Mouse (Mus musculus) intestine, embryonic 14.5 days (tissue): ENCODE measurements around the gene Ifi211. TPM values are rescaled to one million over a fixed set of nuclear protein-coding genes. Genes with fewer than 3 reads are reported as not detected.
"Not testable (repeated sequence)": the region's sequence is repeated elsewhere in the genome, so short reads cannot be mapped to it uniquely, and the experiment has no call there.

Source experiments
- ATAC-seq: fragments of 200-750 bp; cut with Nextera tagmentation; replicated peaks from 2 replicates; pipeline ENCODE4 v1.8.0; 2017; ENCODE audit warnings: low read depth, moderate number of reproducible peaks, moderate TSS enrichment, moderate library complexity; ENCODE audit not compliant: low FRiP score, low TSS enrichment
- DNase-seq: peaks from one replicate; pipeline ENCODE4 v3.0.0-alpha.2; 2018; ENCODE audit warnings: low spot score
- H3K27ac ChIP-seq: fragments of 300-500 bp; sonication (generic); 2 replicates; pipeline ENCODE4 v1.5.1; 2014; ENCODE audit warnings: low read depth, mild to moderate bottlenecking, control low read depth
- H3K27me3 ChIP-seq: fragments of 300-500 bp; sonication (generic); replicated peaks from 2 replicates; pipeline ENCODE4 v1.6.1; 2014; ENCODE audit warnings: low read length, control low read depth; ENCODE audit not compliant: control insufficient read depth, insufficient read depth
- H3K36me3 ChIP-seq: fragments of 300-500 bp; sonication (generic); 2 replicates; pipeline ENCODE4 v1.6.1; 2014; ENCODE audit warnings: low read length, control low read depth; ENCODE audit not compliant: control insufficient read depth, insufficient read depth
- H3K4me1 ChIP-seq: fragments of 300-500 bp; sonication (generic); replicated peaks from 2 replicates; pipeline ENCODE4 v1.6.1; 2014; ENCODE audit warnings: low read length, control low read depth, mixed read lengths; ENCODE audit not compliant: control insufficient read depth, insufficient read depth
- H3K4me2 ChIP-seq: fragments of 300-500 bp; sonication (generic); 2 replicates; pipeline ENCODE4 v1.6.1; 2014; ENCODE audit warnings: low read length
- H3K4me3 ChIP-seq: fragments of 300-500 bp; sonication (generic); 2 replicates; pipeline ENCODE4 v1.5.1; 2014; ENCODE audit warnings: low read depth, low read length, control low read depth, mixed read lengths
- H3K9ac ChIP-seq: fragments of 300-500 bp; sonication (generic); 2 replicates; pipeline ENCODE4 v1.6.1; 2014; ENCODE audit warnings: mild to moderate bottlenecking, low read length
- H3K9me3 ChIP-seq: fragments of 300-500 bp; sonication (generic); 2 replicates; pipeline ENCODE4 v1.6.1; 2016; ENCODE audit warnings: low read length, control low read depth; ENCODE audit not compliant: control insufficient read depth
- WGBS: fragments of 180-500 bp; shearing (Covaris S2); extraction: QIAGEN DNeasy Blood & Tissue Kit; methylation state at CpG from one replicate; pipeline ENCODE4 v1.1.7; 2014; 5-methylcytosine and 5-hydroxymethylcytosine counted together
- polyA plus RNA-seq: library from polyadenylated mRNA; unstranded; fragments of >200 nt; fragmentation: Nextera tagmentation; extraction: Ambion mirVana; gene quantifications from 2 replicates; pipeline ENCODE4 v1.2.1, GENCODE M21; 2014

Gene Ifi211
- polyA plus RNA-seq, 1 experiment from 2014 or later, result 0.64 TPM

- not testable (repeated sequence) for H3K9ac ChIP-seq, H3K4me1 ChIP-seq, ATAC-seq, H3K4me3 ChIP-seq, H3K9me3 ChIP-seq, DNase-seq, H3K27me3 ChIP-seq, H3K36me3 ChIP-seq, H3K27ac ChIP-seq, H3K4me2 ChIP-seq
Measured at GRCm38 (mm10) chr1:173889741-173890140, 23.1 kb downstream of the Ifi211 start.

DNA sequence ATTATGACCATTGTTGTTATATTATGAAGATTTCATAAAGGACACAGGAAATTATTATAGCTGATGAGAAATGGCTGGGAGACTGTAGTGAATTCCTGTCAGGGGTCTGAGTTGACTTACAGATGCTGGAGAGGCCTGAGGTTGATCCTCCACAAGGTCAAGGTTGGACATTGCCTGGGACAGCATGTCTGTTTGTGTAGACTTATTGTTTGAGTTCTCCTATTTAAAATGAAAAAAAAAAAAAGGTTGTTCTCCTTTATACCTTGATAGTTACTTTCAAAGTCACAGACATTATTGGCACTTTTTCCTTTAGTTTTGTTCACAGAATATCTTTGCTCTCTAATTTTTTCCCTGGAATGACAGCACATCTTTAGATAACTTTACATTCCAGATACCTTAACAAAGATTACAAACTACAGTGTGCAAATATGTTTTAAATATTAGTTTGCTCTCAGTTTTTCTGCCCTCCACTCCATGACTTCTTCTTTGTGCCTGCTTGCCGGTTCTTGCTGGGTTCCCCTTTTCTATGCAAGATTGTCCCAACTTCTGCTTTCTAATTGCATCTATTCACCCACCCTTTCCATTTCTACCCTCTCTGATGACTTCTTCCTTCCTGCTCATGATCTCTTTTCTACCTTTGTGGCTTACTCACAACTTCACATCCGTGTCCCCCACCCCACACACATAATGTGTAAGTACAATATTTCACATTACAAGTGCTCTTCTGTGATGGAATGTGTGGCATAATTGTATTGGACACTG is 25.6 kb downstream of the Ifi211 start:
- not testable (repeated sequence) for H3K27me3 ChIP-seq, DNase-seq, H3K9ac ChIP-seq, ATAC-seq, H3K4me1 ChIP-seq, H3K9me3 ChIP-seq, H3K36me3 ChIP-seq, H3K4me2 ChIP-seq, H3K27ac ChIP-seq, H3K4me3 ChIP-seq
- WGBS, result no CpG with 5 or more reads among the region's 2 CpGs

DNA sequence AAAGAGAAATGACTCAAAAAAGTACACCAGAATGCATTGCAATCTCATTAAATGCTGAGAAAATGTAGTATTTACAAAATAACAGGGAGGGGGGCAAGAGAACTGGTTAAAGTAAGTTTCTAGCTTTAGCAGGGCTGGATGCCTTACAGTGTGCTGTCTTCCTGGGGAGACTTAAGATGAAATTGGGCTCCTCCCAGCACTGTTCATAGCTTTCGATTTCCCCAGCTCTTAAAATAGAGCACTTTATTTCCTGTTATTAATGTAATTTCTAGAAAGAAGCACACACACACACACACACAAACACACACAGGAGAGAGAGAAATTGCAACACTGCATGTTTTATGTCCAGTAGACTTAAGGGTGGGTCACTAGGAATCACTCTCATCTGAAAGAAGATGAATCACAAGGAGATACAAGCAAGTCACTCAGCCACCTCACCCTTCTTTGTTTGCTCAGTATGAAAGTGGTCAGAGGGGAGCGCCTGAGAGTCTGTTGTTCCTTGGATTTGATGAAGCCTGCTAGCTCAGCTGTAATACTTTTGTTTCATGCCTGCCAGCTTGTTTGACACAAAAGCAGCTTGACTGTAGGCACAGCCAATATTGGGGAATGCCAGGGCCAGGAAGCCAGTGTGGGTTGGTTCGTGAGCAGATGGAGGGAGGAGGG is 32.7 kb downstream of the Ifi211 start:
- not testable (repeated sequence) for H3K4me3 ChIP-seq, ATAC-seq, DNase-seq, H3K9me3 ChIP-seq, H3K4me1 ChIP-seq, H3K27me3 ChIP-seq, H3K27ac ChIP-seq, H3K4me2 ChIP-seq, H3K36me3 ChIP-seq, H3K9ac ChIP-seq
- 62% methylated on average over 3 of the region's 3 CpGs for WGBS

DNA sequence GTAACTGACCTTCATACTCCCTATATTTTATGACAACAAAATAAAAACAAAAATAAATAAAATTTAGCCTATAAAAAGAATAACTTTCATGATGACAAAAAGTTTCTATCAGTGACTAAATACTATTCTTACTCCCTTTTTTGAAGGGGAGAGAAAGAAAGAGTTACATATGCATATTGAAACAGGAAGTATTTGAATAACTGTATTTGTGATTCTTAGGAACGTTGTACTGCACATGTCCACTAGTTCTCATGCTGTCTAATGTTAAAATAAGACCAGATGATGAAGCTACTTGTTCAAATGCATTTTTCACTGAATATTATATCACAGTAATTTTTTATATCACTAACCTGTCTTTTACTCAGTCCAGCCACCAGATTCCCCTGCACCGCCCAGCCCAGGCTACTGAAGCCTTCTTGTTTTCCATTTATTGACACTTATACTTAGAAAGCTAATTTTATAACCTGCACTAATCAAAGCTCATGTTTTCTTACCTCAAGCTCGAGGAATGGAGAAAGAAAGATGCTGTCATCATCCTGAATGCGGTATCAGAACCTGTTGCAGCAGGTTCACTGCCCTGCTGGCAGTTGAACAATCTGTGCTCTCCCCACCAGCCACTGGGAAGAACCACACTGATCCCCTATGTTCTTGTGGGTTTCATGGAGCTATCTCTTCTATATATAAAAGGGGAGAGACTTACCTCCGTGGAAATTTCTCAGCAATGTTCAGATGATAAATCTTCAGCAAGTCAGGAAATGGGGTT is 33.4 kb downstream of the Ifi211 start:
- not testable (repeated sequence) for H3K9ac ChIP-seq, H3K4me1 ChIP-seq, DNase-seq, H3K27me3 ChIP-seq, H3K4me2 ChIP-seq, H3K36me3 ChIP-seq, H3K9me3 ChIP-seq, H3K27ac ChIP-seq, H3K4me3 ChIP-seq, ATAC-seq
- 69% methylated on average over 5 of the region's 5 CpGs for WGBS

- DNase-seq, H3K36me3 ChIP-seq, H3K27me3 ChIP-seq, H3K27ac ChIP-seq, H3K4me3 ChIP-seq, H3K9ac ChIP-seq, H3K4me2 ChIP-seq, H3K4me1 ChIP-seq, ATAC-seq, H3K9me3 ChIP-seq: not testable (repeated sequence)
- 92% methylated on average over 6 of the region's 6 CpGs for WGBS
Measured at GRCm38 (mm10) chr1:173878264-173878663, 34.6 kb downstream of the Ifi211 start.

DNA sequence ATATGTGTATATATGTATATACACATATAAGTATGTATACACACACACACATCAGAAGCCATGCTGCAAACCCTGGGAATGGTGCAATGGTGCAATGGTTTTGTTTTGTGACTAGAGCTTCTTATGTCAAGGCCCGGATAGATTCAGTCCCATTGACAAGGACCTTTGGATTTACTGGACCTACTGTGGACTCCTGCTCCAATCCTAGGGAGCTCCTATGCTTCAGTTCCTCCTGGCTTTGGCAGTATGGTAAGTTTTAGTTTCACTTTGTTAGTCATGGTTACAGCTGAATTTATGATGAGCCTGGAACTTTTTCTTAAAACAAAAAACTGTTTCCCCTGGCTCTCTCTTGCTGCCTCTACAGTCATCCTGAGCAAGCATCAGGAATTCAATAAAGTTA is 35.7 kb downstream of the Ifi211 start:
- DNase-seq, H3K36me3 ChIP-seq: not testable (repeated sequence)

GRCm38 (mm10) chr1:173868586-173868985 is 44.3 kb downstream of the Ifi211 start:
- not testable (repeated sequence) for DNase-seq, H3K4me1 ChIP-seq, H3K27me3 ChIP-seq, H3K9me3 ChIP-seq, H3K36me3 ChIP-seq, H3K27ac ChIP-seq, H3K9ac ChIP-seq, H3K4me2 ChIP-seq, H3K4me3 ChIP-seq, ATAC-seq
- 95% methylated on average over 1 of the region's 1 CpGs for WGBS

More for the DNA sequence above, 35.7 kb downstream of the Ifi211 start:
- H3K4me3 ChIP-seq, H3K4me2 ChIP-seq, H3K27ac ChIP-seq, H3K9me3 ChIP-seq, ATAC-seq, H3K4me1 ChIP-seq, H3K9ac ChIP-seq, H3K27me3 ChIP-seq: not testable (repeated sequence)
- 91% methylated on average over 1 of the region's 1 CpGs for WGBS

DNA sequence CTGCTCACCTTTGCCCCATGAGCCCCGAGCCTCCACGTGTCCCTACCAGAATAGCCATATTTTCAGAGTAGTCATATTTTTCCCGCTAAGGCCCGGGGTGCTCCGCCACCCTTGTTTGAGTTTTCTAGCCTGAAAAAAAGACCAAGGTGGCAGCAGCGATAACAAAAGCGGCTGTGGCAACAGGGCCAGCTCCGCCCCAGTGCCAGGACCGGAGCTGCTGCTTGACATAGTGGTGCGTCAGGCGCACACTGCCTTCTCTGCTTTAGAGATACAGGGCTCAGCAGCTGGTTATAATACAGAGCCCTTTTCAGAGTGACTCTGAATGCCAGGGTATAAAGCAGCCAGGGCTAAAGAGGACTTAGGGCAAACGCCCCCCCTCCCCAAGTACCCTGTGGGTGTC is 46.3 kb downstream of the Ifi211 start:
- Histone ChIP-seq H3K4me1 (no peaks in the 10 kb centered on the region), H3K27ac (no peak overlapping the region), H3K27me3 (no peaks in the 10 kb centered on the region), H3K4me3 (no peak overlapping the region), H3K9me3 (no peaks in the 10 kb centered on the region), H3K4me2 (no peak overlapping the region), H3K9ac (no peak overlapping the region), H3K36me3 (no peaks in the 10 kb centered on the region)
- WGBS, result 83% methylated on average over 12 of the region's 12 CpGs
- no peak for DNase-seq
- ATAC-seq, result no peak
